Mouse (Mus musculus): ENCODE results near the gene Rnpepl1. TPM values are rescaled to one million over a fixed set of nuclear protein-coding genes. Genes with fewer than 3 reads are reported as not detected.

The Rnpepl1 gene
- total RNA-seq, 2 experiments from 2014 or later = 37.2 to 44.5 TPM

DNA sequence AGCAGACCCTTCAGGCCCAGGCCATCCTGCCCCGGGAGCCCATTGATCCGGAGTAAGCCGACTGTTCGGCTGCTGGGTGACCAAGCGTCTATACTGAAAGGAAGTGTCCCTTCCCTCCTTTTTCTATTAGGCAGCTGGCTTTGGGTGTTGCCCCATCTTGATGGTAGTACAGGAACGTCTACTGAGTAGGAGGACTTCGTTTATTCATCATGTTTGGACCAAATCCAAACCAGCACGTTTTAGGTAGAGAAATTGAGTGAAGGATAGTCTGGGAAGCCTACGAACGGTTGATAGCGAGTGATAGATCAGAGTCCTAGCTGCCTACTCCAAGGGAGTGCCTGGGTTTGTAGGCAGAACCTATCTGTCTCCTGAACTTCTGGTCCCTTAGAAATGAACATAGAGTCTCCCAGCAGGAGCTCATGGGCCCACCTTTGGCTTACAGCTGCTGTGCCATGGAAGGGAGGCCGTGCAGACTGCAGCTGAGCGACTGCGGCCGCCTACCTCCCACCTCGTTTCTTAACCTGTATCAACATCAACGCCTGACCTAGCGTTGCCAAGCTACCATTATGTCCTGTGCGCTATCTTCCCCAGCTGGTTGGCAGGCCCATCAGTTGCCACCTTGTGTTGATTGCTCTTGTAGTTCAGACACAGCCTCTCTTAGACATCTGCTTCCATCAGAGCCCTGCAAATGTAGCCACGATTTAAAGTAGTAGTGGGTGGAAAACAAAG lies 2.8 kb upstream of the Rnpepl1 start:
- no peak for DNase-seq

DNA sequence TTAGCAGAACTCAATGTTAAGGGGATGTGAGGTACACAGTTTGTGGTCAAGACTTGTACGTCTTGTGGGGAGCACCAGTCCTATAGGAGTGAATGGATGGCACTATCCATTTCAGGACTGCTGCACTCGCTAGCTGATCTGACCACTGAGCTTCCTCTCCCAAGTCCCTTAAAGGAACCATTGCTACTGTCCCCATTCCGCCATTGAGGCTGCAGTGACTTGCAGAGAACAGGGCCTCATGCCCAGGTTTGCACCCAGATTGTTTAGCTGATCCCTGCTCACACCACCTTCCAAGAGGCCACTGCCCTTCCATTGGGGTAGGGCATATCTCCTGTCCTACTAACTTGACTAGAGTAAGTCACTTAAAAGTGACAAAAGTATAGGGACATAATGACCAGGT lies 1.9 kb upstream of the Rnpepl1 start:
- no peak for DNase-seq

DNA sequence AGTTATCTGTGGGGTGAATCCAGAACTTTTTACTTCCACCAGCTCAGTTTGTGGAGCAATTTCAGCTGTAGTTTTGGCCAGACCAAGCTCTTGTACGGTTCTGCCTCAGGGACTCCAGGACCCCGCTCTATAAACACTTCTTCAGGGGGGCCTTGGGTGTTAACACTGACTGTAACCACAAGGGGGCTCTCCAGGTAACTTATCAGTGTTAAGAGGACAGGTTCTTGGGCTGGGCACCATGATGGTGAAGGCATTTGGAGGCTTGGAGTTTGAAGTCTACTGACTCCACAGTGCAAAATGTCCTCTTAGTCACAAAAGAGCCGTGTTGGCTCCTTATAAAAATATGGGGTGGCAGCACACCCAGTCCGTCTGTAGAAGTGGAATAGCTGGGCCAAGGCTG lies 1.5 kb upstream of the Rnpepl1 start:
- DNase-seq = no peak

DNA sequence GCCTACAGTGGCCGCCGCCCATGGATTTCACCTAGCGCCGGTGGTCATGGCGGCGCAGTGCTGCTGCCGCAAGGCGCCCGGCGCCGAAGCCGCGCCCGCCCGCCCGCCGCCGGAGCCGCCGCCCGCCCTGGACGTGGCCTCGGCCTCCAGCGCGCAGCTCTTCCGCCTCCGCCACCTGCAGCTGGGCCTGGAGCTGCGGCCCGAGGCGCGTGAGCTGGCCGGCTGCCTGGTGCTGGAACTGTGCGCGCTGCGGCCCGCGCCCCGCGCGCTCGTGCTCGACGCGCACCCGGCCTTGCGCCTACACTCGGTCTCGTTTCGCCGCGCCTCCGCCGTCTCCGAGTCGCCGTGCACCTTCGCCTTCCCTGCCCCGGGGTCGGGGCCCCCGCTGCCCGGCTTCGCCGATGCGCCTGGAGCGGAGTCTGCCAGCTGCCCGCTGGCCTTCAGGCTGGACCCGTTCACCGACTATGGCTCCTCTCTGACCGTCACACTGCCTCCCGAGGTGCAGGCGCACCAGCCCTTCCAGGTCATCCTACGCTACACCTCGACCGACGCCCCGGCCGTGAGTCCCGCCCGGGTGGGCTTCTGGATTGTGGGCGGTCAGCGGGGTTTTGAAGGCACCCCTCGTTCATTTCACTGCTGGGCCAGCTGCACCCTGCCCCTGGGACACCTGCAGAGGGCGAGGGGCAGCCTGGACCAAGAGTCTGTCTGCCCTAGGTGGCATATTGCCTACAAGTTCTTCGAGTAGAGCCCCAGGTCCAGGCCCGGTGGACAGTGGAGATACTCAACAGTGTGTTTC lies 540 bp downstream of the Rnpepl1 start:
- peak; percentile 67 to 68 for DNase-seq

DNA sequence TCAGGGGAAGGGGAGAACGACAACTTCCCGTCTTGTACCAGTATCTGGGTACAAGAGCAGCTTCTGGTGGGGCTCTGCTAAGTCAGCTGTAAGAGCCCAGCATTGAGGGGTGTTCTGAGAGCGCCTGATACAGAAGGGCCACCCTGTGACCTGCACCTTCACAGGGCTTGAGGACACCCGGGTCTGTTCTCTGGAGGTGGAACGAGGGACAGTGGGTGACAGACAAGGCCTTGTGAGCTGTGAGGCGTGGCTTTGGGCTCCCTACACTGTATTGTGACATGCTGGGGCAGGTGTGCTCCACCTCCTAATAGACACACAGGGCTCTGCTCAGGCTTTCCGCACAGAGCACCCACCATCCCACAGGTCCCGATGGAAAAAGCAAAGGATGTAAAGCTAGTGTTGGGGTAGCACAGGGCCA lies 1.1 kb downstream of the Rnpepl1 start:
- peak in 1 of 2 experiments; percentile 14 for DNase-seq

DNA sequence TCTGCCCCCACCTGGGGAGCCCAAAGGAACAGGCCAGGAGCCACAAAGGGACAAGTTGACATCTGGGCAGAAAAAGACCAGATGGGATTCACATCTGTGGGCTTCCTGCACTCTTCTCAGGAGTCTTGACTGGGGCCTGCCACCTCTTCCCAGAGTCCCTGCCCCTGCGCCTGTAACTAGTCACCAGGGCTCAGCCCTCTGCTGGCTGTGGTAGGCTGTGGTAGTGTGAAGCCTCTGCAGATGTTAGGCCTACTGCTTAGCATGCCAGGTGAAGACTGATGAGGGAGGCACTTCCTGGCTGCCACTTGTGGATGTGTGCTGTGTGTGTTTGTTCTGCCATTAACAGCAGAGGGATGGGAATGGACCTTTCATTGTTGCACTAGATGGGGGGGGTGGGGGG lies 1.7 kb downstream of the Rnpepl1 start:
- peak in 1 of 2 experiments; percentile 2 for DNase-seq

DNA sequence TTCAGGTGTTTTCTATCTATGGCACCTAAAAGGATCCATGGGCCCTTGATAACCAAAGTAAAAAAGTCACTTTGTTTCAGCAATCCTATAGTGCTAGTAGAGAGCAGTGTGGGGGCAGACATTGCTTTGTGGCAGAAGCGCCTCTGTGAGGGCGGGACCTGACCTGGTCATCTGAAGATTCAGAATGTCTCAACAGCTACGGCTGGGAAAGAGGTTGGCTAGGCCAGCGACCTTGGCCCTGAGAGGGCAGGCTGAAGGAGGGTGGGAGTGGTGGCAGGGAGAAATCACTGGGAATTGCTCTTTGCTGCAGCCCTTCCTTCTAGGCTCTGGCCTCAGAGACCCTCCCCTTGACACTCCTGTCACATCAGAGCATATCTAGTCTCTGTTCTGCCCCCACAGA lies 3.7 kb downstream of the Rnpepl1 start:
- no peak for DNase-seq

DNA sequence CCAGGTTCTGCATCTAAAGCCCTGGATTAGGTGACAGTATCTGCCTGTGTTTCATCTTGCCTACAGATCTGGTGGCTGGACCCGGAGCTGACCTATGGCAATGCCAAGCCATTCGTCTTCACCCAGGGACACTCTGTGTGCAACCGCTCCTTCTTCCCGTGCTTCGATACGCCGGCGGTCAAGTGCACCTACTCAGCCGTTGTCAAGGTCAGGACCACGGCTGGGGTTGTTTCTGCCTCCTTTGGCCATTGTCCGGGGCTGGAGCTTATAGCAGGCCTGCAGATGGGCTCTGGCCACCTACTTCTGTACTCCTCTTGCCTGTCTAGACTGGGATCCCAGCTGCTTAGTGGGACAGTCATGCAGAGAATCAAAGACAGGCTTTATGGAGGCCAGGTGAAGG lies 4.4 kb downstream of the Rnpepl1 start:
- DNase-seq = peak in 1 of 2 experiments; percentile 1

DNA sequence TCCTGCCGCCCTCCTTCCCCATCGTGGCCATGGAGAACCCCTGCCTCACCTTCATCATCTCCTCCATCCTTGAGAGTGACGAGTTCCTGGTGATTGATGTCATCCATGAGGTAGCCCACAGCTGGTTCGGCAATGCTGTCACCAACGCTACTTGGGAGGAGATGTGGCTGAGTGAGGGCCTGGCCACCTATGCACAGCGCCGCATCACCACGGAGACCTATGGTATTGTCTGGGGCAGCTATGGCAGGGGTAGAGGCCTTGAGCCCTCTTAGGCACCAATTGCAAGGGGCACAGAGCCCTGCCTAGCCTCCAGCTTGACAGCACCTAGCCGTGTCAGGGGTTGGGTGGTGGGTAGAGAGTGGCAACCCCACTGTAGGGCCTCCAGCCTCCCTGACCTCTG lies 6.1 kb downstream of the Rnpepl1 start:
- DNase-seq = no peak

DNA sequence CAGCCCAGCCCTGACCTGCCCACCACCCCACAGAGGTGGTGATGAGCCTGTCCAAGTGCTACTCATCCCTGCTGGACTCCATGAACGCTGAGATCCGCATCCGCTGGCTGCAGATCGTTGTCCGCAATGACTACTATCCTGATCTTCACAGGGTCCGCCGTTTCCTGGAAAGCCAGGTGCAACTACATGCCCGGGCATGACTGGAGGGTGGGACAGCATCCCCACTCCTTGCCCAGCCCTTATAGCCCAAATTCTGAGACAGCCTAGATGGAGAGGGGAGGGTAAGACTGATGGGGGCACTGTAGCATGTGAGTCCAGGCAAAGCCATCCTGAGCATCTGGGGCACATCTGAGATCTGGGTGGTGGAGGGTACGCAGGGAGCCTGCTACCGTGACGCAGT lies 8.6 kb downstream of the Rnpepl1 start:
- no peak for DNase-seq

DNA sequence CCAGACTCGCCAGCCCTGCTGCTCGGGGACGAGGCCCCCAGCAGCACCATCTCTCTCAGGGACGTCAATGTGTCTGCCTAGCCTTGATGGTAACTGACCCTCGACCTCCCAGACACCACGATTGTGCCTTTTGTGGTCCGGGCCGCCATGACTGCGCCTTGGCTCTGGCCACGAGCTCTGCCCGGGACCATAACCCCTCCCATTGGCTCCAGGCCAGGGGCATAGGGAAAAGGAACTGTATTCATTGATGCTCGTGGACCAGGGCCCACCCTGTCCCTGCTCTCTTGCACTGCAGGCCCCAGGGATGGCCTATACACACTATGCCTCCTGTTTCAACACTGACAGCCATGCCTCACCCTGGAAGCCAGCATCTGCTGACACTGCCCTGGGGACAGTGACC lies 9.2 kb downstream of the Rnpepl1 start:
- no peak for DNase-seq

DNA sequence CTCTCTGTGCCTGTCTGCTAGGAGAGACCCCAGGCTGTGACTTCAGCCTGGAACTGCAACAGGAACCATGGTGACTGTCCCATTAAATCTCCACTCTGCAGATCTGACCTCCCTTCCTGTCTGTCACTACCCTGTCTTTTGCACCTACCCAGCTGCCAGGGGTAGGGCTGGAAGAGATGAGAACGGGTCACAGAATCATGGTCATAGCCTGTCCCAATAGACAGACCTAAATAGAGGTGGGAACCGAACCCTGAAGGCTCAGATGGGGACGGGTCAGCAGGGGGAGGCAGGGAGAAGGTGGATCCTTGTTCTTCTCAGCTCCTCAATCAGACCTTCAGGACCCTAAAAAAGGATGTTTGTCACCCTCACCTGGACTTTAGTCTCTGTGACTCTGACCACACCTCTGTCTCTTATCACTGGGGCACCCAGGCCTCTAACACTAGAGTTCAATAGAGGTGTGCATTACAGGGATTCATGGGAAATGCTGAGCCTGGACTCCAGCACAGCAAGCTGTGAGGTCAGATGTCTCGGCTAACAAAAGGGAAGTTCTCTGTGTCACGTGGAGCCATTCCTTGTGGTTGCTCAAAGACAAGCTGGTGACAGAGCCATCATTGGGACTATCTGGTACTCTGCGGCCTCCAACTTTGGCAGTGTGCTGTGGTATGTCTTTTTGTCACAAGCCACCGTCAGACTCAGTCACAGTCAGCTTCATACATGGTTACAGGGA lies 10.1 kb downstream of the Rnpepl1 start:
- no peak for DNase-seq

DNA sequence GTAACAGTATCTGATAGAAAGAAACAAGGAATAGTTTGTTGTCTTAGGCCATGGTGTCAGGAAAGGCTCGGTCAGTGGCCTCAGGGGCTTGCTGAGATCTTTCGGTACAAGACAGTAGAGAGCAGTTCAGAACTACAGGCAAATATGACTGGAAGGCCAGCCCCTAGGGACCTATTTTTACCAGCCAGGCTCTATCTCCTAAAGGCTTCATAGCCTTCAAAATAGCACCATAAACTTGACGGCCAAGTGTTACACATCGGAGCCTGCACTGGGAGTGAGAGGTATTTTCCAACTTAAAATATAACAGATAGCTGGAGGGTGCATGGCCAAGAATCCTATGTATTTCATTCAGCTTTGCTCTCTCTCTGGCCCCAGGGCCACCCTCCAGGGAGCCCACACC lies 10.9 kb downstream of the Rnpepl1 start:
- no peak for DNase-seq

DNA sequence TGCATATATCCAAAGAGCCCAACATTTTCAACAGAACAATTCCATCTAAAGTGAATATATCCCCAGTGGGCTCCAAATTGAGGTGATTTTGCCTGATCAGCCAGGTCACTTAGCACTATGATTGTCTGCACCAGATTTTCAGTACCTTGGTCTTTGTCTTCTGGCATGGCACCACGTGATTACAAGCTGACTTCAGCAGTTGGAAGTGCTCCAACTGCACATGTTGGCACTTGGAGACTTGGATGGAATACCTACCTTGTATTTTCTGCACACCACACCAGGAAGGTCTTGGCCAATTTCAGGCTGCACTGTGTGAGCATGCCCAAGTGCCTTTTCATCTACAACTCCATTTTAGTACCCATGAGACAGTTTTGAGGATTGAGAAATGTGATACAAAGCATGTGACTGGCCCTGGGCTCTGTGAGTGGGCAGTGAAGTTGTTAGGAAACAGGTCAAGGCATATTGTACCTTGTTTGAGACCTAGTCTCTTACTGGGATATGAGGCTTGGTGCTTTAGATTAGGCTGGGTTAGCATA lies 19.7 kb downstream of the Rnpepl1 start:
- no peak for DNase-seq

DNA sequence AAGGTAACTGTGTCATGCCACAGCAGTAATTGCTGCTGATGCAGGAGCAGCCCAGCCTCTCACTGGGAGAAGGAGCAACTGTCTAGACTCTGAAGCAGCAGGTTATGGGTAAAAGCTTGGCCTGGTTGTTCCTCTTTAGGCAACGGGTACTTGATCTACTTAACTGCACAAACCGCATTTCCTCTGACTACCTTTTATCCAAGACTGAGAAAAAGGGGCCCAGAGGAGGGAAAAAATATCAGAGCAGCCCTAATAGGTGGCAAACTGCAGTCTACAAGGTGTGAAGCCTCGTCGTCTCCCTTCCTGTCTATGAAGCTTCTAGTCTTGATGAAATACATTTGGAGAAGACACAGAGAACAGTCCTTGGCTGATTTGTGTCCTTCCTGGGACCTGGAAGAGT lies 23.0 kb downstream of the Rnpepl1 start:
- DNase-seq = no peak

DNA sequence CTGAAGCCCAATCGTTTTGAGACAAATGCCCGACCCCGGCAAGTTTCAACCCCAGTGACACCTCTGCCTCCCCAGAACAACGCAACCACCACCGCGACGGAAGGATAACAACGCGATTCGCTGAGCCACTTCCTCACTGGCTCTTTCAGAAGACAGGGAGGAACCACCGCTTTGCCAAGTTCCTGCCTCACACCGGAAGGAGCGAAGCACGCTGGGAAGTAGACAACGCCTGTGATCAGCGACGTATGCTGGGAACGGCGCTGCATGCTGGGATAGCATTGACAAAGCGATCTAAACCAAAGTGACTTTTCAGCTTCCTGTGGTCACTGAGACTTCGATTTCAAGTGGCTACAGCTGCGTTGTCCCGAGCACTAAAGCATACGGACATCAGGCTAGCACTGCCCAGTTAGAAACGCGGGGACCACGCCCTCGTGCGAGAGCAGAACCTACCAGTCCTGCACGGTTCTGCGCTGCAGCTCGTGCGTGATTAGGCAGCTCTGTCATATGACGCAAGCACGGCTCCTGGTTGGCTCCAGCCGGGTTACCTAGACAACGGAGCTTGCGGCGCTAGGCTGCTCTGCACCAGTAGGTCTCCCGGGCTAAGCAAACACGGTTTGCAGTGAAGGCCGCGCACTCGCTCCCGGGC lies 23.7 kb downstream of the Rnpepl1 start, which contains the start of gene Capn10:
TSS of gene Capn10 (plus strand) at position 195 of the 646 bp plus-strand sequence.
- DNase-seq = peak; percentile 97

DNA sequence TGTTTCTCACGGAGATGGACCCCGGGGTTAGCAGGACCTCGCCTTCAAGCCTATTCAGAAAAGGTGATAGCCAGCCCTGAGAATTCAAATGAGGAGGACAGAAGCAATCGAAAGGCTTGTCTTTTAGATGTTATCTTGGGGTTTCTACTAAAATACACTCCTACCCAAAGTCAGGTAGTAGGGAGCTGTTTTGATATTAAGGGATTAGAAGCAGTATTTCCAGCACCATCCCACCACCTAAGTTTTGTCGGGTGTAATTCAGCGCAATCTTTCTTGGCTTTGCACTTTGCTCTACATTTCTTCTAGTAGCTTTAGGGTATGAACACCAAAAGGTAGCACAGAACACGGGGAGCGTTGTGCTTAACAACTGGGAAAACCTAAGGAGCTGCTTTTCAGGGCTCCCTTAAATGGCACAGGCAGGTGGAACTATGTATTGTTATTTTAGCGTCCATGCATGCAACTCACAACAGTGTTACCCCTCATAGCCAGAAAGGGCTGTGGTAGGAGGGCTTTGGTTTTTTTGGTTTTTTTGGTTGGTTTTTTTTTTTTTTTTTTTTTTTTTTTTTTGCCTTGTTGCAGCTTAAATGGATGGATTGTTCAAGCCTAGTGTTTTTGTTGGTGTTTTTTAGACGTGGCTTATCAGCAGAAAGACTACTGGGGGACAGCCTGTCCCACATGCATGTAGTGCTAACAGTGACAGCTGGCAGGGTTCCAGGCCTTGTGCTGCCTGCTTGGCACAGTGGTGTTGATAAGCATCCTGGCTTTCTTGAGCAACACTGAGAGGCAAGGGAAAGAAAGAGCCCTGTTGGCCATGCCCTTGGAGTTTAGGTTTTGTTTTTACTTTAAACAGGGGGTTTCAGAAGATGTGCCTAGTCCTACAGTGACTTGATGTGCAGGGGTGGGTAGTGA lies 24.7 kb downstream of the Rnpepl1 start:
- DNase-seq = no peak

DNA sequence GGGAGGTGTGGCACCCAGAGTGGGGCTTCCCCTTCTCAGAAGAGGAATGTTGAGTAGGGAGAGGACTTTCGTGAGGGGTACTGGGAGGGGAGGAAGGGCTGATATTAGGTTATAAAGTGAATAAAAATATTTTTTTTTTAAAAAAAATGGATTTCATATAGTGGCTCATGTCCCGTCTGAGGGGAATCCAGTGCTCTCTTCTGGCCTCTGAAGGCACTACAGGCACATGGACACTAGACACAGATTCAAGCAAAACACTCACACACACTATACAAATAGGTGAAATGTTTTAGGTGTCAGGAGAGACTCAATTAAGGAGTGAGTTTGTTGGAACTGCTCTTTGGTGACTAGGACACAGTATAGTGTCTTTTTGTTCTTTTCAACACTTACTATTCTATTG lies 25.4 kb downstream of the Rnpepl1 start:
- no peak for DNase-seq

DNA sequence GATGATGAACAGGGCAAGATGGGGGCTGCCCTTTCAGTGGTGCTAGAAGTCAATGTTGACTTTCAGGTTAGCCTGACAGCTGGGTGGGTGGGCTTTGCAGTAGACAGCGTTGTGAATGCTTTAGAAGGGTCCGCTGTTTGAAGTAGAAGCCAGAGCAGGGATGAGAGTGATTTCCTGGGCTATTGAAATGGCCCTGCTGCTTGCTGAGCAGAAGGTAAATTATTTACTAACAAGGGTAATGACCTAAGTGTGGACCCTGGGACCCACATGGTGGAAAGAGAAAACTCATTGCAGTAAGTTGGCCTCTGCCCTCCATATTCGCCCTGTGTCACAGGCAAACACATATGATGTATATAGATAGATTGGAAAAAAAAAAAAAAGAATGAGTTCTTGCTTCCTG lies 25.9 kb downstream of the Rnpepl1 start:
- DNase-seq = no peak

DNA sequence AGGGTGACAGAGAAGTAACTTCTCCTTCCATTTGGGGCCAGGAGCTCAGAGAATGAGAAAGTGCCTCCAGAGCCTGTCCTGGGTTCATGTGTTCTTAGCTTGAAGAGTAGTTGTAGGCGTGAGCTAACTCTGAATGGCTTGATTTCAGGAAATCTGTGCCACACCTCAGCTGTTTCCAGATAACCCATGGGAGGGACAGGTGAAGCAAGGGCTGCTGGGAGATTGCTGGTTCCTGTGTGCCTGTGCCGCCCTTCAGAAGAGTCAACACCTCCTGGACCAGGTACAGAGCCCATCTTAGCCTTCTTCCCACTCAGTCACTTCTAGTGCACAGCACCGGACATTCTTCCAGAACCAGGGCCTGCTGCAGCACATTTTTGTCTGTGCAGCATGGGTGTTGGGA lies 27.2 kb downstream of the Rnpepl1 start:
- DNase-seq = no peak

DNA sequence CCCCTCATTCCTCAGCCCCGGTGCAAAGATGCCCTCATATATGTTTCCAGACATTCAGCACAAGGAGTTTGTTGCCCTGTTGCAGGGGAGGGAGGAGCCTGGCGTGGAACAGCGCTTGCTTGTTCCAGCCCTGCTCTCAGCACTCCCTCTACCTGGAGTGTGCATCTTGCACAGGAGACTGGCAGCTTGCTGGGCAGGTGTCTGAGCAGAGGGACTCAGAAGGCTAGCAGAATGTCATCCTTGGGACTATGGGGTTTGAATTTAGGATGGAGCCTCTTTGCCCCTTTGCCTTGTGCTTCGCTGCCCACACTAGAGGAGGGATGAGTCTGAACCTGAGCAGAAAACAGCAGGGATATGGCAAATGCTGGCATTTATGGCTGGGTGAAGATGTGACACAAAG lies 29.2 kb downstream of the Rnpepl1 start:
- DNase-seq = no peak

All from layer of hippocampus, postnatal 36 days (tissue).